Mouse (Mus musculus): ENCODE results near the gene Flt3.

GRCm38 (mm10) chr5:147302141-147302540 lies 98.1 kb downstream of the Flt3 start:
- TF ChIP-seq GATA1 (IDR thresholded peaks at IDR 0.05; ENCODE audit: borderline replicate concordance, low read length) (no peak), FLI1 (IDR thresholded peaks at IDR 0.05; ENCODE audit: low read length) (no peak)
